Mouse (Mus musculus): ENCODE results near the gene Vegfa.

DNA sequence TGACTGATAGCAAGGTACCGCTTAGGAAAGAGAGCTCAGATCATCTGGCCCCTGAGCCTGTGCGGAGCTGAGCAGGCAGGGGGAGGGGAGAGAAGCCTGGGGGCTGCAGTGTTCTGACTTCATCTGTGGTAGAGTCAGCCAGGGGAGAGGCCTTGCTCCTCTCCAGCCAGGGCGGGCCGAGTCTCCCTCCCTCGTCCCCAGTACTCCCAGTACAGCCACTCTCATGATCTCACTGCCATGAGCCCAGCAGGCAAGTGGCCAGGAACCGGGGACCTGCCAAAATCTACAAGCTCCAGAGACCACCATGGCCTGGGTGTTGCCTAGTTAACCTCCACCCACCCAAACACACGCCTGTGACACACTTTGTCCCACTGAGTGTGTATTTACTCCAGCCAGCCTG lies 49.5 kb upstream of the Vegfa start:
- TF ChIP-seq TAL1 (IDR thresholded peaks at IDR 0.05; ENCODE audit: low read length) (no peak), GATA1 (IDR thresholded peaks at IDR 0.05; ENCODE audit: low read length) (no peak)

All from erythroblast, embryonic 14.5 days (primary cell).